Mouse (Mus musculus) embryonic facial prominence, embryonic 13.5 days (tissue): ENCODE data around the gene Nhlrc4. TPM values are rescaled to one million over a fixed set of nuclear protein-coding genes. Genes with fewer than 3 reads are reported as not detected.

ENCODE experiments used
- ATAC-seq: fragments of 200-750 bp; cut with Nextera tagmentation; 2 replicates; pipeline ENCODE4 v1.8.0; 2017; ENCODE audit warnings: low read depth; ENCODE audit not compliant: insufficient number of reproducible peaks, insufficient read depth, low FRiP score, low TSS enrichment
- H3K27ac ChIP-seq: fragments of 300-500 bp; sonication (generic); 2 replicates; pipeline ENCODE4 v1.5.1; 2015; ENCODE audit warnings: moderate library complexity, mild to moderate bottlenecking, inconsistent platforms
- H3K27me3 ChIP-seq: fragments of 300-500 bp; sonication (generic); 2 replicates; pipeline ENCODE4 v1.6.1; 2015; ENCODE audit warnings: mild to moderate bottlenecking, inconsistent platforms
- H3K36me3 ChIP-seq: fragments of 300-500 bp; sonication (generic); 2 replicates; pipeline ENCODE4 v1.6.1; 2015; ENCODE audit warnings: mild to moderate bottlenecking, inconsistent platforms
- H3K4me1 ChIP-seq: fragments of 300-500 bp; sonication (generic); 2 replicates; pipeline ENCODE4 v1.6.1; 2015; ENCODE audit warnings: inconsistent platforms
- H3K4me2 ChIP-seq: fragments of 300-500 bp; sonication (generic); 2 replicates; pipeline ENCODE4 v1.6.1; 2015; ENCODE audit warnings: moderate library complexity, mild to moderate bottlenecking, inconsistent platforms
- H3K4me3 ChIP-seq: fragments of 300-500 bp; sonication (generic); 2 replicates; pipeline ENCODE4 v1.5.1; 2015; ENCODE audit warnings: mild to moderate bottlenecking, inconsistent platforms
- H3K9ac ChIP-seq: fragments of 300-500 bp; sonication (generic); 2 replicates; pipeline ENCODE4 v1.6.1; 2015; ENCODE audit warnings: mild to moderate bottlenecking, inconsistent platforms
- H3K9me3 ChIP-seq: fragments of 300-500 bp; sonication (generic); 2 replicates; pipeline ENCODE4 v1.6.1; 2016; ENCODE audit warnings: inconsistent platforms
- WGBS: fragments of 180-500 bp; shearing (Covaris S2); methylation state at CpG from one replicate; pipeline ENCODE4 v1.1.7; 2015; ENCODE audit warnings: mixed read lengths; 5-methylcytosine and 5-hydroxymethylcytosine counted together
- polyA plus RNA-seq: library from polyadenylated mRNA; unstranded; fragments of >200 nt; fragmentation: Nextera tagmentation; extraction: Ambion mirVana; gene quantifications from 2 replicates; pipeline ENCODE4 v1.2.1, GENCODE M21; 2015

Gene Nhlrc4
- polyA plus RNA-seq, 1 experiment from 2014 or later, result not detected

DNA sequence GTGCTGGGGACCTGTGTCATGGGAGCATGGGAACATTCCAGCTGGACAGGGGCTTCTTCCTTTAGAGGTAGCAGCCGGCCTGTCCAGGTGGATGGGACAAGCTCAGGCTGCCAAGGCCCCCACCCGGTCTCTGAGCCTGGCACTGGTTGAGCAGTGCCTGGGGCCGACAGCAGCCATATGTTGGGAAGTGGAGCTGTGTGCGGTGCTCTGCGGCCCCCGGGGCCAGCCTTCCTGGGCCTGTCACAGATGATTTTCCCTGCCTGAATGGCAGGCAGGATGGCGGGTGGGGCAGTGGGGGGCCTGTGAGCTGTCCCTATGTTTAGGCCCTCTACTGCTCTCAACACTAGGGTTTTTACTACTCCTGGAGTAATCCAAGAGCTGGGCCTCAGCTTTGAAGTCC, 11.4 kb upstream of the Nhlrc4 start:
- Histone ChIP-seq H3K4me1 (peaks cover 22% of the 10 kb centered on the region), H3K4me2 (no peak overlapping the region), H3K4me3 (no peak overlapping the region), H3K36me3 (peaks cover 39% of the 10 kb centered on the region), H3K9me3 (no peaks in the 10 kb centered on the region), H3K27me3 (peaks cover 30% of the 10 kb centered on the region), H3K27ac (no peak overlapping the region), H3K9ac (no peak overlapping the region)
- no peak for ATAC-seq
- WGBS, result 48% methylated on average over 7 of the region's 7 CpGs

GRCm38 (mm10) chr17:25955736-25956135, 11.0 kb upstream of the Nhlrc4 start:
- Histone ChIP-seq H3K27ac (no peak overlapping the region), H3K27me3 (peaks cover 35% of the 10 kb centered on the region), H3K4me3 (no peak overlapping the region), H3K4me1 (peaks cover 25% of the 10 kb centered on the region), H3K9ac (no peak overlapping the region), H3K9me3 (no peaks in the 10 kb centered on the region), H3K4me2 (no peak overlapping the region), H3K36me3 (peaks cover 36% of the 10 kb centered on the region)
- no peak for ATAC-seq
- 57% methylated on average over 3 of the region's 3 CpGs for WGBS

- peaks cover 25% of the 10 kb centered on the region for H3K36me3 ChIP-seq
- H3K27ac ChIP-seq, result no peak overlapping the region
- peaks cover 45% of the 10 kb centered on the region for H3K27me3 ChIP-seq
- no peak overlapping the region for H3K9ac ChIP-seq
- no peak for ATAC-seq
- 52% methylated on average over 2 of the region's 2 CpGs for WGBS
- H3K4me1 ChIP-seq, result peaks cover 25% of the 10 kb centered on the region
- H3K4me3 ChIP-seq, result no peak overlapping the region
- no peaks in the 10 kb centered on the region for H3K9me3 ChIP-seq
- H3K4me2 ChIP-seq, result no peak overlapping the region
Measured at GRCm38 (mm10) chr17:25954671-25955070, 9.9 kb upstream of the Nhlrc4 start.

GRCm38 (mm10) chr17:25953161-25953560, 8.4 kb upstream of the Nhlrc4 start:
- Histone ChIP-seq H3K27me3 (peaks cover 47% of the 10 kb centered on the region), H3K9me3 (no peaks in the 10 kb centered on the region), H3K9ac (no peak overlapping the region), H3K4me3 (no peak overlapping the region), H3K4me1 (peaks cover 25% of the 10 kb centered on the region), H3K4me2 (no peak overlapping the region), H3K36me3 (peaks cover 11% of the 10 kb centered on the region), H3K27ac (no peak overlapping the region)
- no peak for ATAC-seq
- 76% methylated on average over 5 of the region's 5 CpGs for WGBS

DNA sequence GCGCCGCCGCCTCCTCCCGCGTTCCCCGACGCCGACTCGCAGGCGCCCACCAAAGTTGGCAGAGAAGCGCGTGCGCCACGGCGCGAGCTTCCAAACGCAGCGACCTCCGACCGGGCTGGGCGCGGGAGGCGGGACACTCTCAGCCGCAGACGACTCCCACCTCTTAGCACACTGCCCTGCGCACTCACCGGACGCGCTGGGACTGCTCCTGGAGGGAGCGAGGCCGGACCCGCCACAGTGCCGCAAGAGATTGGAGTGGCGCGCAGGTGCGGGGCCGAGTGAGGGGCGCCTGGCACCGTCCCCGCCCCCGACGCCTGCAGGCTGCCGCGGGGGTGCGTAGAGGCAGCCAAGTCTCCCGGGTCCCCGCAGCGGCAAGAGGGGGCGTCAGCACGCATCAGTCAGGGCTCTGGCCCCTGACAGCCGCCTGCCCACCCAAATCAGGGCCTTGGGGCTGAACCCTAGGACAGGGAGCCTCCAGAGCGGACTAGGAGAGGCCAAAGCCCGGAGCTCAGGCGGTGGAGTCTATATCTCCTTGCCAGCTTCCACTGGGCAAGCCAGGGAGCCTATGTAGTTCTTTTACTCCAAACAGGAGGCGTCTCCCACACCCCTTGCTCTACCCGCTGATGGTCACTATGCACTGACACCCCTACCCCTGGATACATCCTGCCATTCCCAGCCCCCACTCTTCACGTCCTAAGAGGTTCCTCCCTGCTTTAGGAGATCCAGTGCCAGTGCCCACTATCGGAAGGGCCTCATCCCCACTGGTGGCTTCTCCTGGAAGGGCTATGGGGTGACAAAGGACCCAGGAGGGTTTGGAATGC, 7.3 kb upstream of the Nhlrc4 start, which contains the start of gene A930017K11Rik:
Gene A930017K11Rik (minus strand): TSS at position 763 of the 821 bp plus-strand sequence.
- Histone ChIP-seq H3K27ac (no peak within 1 kb of the TSS), H3K4me1 (peaks cover 25% of the 10 kb centered on the region), H3K4me2 (peak within 1 kb of the TSS; percentile 77), H3K4me3 (peak within 1 kb of the TSS; percentile 48), H3K36me3 (no peaks in the 10 kb centered on the region), H3K27me3 (peaks cover 47% of the 10 kb centered on the region), H3K9ac (peak within 1 kb of the TSS; percentile 66), H3K9me3 (no peaks in the 10 kb centered on the region)
- no peak for ATAC-seq
- 2% methylated on average over 58 of the region's 58 CpGs for WGBS

DNA sequence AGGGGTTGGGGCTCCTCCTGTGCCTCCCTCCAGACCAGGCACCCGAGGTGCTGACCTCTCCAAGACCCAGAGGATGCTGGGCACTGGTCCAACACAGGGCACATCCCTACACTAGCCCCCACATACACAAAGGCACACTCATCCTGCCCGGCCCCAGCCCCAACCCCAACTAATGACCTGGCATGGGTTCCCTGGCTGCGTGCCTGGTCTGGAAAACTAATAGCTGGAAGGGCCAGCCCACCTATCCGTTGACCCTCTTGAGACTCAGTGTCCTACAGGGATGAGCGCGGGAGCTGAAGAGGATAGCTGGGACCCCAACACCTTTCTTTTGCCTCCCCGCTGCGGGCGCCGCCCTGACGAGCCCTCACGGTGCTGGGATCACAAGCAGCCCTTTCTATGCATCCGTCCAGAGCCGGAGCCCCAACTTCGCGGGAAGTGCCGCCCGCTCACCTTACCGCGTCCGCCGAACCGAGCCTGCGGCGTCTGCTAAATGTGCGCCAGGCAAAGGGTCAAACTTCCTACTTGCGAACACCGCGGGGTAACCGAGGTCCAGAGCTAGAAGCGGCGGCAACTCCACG, 6.6 kb upstream of the Nhlrc4 start:
- H3K27me3 ChIP-seq, result peaks cover 47% of the 10 kb centered on the region

DNA sequence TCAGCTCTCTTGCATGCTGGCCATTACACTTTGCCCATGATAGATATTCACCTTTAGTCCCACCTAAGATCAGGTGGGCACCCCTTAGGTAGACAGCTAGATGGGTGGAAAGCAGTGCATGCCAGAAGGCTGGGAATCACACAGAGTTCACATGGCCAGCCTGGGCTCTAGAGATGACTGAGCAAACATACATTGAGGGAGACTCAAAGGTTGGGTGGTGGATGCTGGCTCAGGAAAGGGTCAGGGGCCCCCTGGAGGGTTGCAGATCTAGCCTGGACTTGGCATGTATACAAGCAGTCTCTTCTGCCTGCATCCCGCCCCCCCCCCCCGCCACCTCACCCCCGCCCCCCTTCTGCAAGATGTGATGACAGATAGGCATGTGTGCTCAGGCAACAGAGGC, 5.9 kb upstream of the Nhlrc4 start:
- H3K27me3 ChIP-seq, result peaks cover 47% of the 10 kb centered on the region
- H3K9me3 ChIP-seq, result no peaks in the 10 kb centered on the region
- H3K36me3 ChIP-seq, result no peaks in the 10 kb centered on the region
- ATAC-seq, result no peak
- peaks cover 16% of the 10 kb centered on the region for H3K4me1 ChIP-seq
- H3K27ac ChIP-seq, result no peak overlapping the region
- no peak overlapping the region for H3K4me3 ChIP-seq
- no peak overlapping the region for H3K9ac ChIP-seq
- WGBS, result 11% methylated on average over 3 of the region's 3 CpGs
- peak overlapping the region; percentile 77; the same call in 1 of the 2 replicates for H3K4me2 ChIP-seq

More for the DNA sequence above, 6.6 kb upstream of the Nhlrc4 start:
- peaks cover 19% of the 10 kb centered on the region for H3K4me1 ChIP-seq
- H3K36me3 ChIP-seq, result no peaks in the 10 kb centered on the region
- H3K4me3 ChIP-seq, result peak overlapping the region; percentile 48
- H3K9ac ChIP-seq, result peak overlapping the region; percentile 66
- peak overlapping the region; percentile 77 for H3K4me2 ChIP-seq
- H3K27ac ChIP-seq, result no peak overlapping the region
- under 1% methylated on average over 33 of the region's 33 CpGs for WGBS
- no peak for ATAC-seq
- no peaks in the 10 kb centered on the region for H3K9me3 ChIP-seq

DNA sequence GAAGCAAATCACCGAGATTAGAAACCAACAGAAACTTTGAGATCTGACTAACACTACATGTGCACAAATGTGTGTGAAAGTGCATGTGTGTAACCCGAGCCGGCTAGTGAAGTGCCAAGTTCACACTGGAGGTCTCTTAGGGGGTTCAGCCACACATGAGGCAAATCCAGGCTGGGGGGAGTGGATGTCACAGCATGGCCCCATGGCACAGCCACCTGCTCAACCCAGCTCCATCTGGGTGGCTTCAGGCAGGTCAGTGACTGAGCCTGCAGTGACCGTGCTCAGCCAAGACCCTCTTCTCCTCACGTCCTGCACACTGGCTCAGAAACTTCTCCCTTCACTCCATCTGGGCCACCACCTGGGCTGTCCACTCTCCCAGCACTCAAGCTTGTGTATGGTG, 5.2 kb upstream of the Nhlrc4 start:
- no peak overlapping the region for H3K27ac ChIP-seq
- H3K36me3 ChIP-seq, result no peaks in the 10 kb centered on the region
- H3K4me3 ChIP-seq, result no peak overlapping the region
- no peak overlapping the region for H3K9ac ChIP-seq
- peaks cover 16% of the 10 kb centered on the region for H3K4me1 ChIP-seq
- ATAC-seq, result no peak
- no peaks in the 10 kb centered on the region for H3K9me3 ChIP-seq
- peaks cover 47% of the 10 kb centered on the region for H3K27me3 ChIP-seq
- 77% methylated on average over 5 of the region's 5 CpGs for WGBS
- H3K4me2 ChIP-seq, result no peak overlapping the region

- no peak for ATAC-seq
- WGBS, result 77% methylated on average over 8 of the region's 8 CpGs
- Histone ChIP-seq H3K9me3 (no peaks in the 10 kb centered on the region), H3K27ac (no peak overlapping the region), H3K36me3 (no peaks in the 10 kb centered on the region), H3K9ac (no peak overlapping the region), H3K27me3 (peaks cover 36% of the 10 kb centered on the region), H3K4me2 (no peak overlapping the region), H3K4me1 (peaks cover 16% of the 10 kb centered on the region), H3K4me3 (no peak overlapping the region)
Measured at GRCm38 (mm10) chr17:25948051-25948450, 3.3 kb upstream of the Nhlrc4 start.

DNA sequence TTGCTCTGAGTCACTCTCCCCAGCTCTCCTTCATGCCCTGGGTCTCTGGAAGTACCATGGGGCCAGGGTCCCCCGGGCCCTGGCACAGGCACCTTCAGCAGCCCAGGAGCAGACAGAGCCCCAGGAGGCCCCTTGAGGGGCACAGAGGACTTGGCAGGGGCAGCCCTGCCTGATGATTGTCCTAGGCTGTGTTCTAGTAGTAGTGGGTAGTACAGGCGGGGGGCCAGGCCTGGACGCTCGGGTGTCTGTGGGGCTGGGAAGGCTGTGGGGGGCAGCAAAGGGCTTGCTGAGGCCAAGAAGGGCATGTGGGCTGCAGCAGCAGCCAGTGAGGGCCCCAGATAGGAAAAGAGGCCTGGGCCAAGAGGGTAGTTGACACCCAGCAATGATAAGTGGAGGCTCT, 2.8 kb upstream of the Nhlrc4 start:
- Histone ChIP-seq H3K27me3 (peaks cover 31% of the 10 kb centered on the region), H3K4me2 (no peak overlapping the region), H3K36me3 (no peaks in the 10 kb centered on the region), H3K4me3 (no peak overlapping the region), H3K9me3 (no peaks in the 10 kb centered on the region), H3K9ac (no peak overlapping the region), H3K27ac (no peak overlapping the region), H3K4me1 (peaks cover 19% of the 10 kb centered on the region)
- no peak for ATAC-seq
- 82% methylated on average over 4 of the region's 4 CpGs for WGBS

- no peak for ATAC-seq
- H3K9ac ChIP-seq, result no peak overlapping the region
- no peak overlapping the region for H3K27ac ChIP-seq
- no peaks in the 10 kb centered on the region for H3K36me3 ChIP-seq
- H3K4me2 ChIP-seq, result no peak overlapping the region
- no peak overlapping the region for H3K4me3 ChIP-seq
- H3K9me3 ChIP-seq, result no peaks in the 10 kb centered on the region
- 79% methylated on average over 8 of the region's 8 CpGs for WGBS
- H3K4me1 ChIP-seq, result peaks cover 20% of the 10 kb centered on the region
- H3K27me3 ChIP-seq, result peaks cover 24% of the 10 kb centered on the region
Measured at GRCm38 (mm10) chr17:25946891-25947290, 2.1 kb upstream of the Nhlrc4 start.

DNA sequence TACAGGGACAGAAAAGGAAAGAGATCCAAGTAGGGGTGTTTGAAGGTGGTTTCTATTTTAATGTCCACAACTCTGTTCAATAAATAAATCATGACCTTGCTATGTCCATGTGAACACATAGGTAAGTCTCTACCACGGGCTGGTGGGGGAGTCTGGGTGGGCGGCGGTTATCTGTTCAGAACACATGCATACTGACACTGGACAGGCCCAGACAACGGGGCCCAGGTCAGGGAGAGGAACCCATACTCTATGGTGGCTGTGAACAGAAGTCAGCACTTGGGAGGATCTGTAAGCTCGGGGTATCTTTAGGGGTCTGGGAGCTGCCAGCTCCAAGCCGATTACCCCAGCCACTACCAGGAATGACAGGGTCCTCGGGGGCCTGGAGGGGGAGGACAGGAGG, 1.6 kb upstream of the Nhlrc4 start:
- Histone ChIP-seq H3K9me3 (no peaks in the 10 kb centered on the region), H3K9ac (no peak overlapping the region), H3K36me3 (no peaks in the 10 kb centered on the region), H3K4me1 (peaks cover 14% of the 10 kb centered on the region), H3K4me2 (no peak overlapping the region), H3K27me3 (peaks cover 19% of the 10 kb centered on the region), H3K27ac (no peak overlapping the region), H3K4me3 (no peak overlapping the region)
- no peak for ATAC-seq
- 81% methylated on average over 7 of the region's 7 CpGs for WGBS
